Mouse (Mus musculus) liver, embryonic 12.5 days (tissue): ENCODE data around the gene Rps18. TPM values are rescaled to one million over a fixed set of nuclear protein-coding genes. Genes with fewer than 3 reads are reported as not detected.
"Not testable (repeated sequence)": the region's sequence is repeated elsewhere in the genome, so short reads cannot be mapped to it uniquely, and the experiment has no call there.

Source experiments
- ATAC-seq: fragments of 200-750 bp; cut with Nextera tagmentation; 2 replicates; pipeline ENCODE4 v1.8.0; 2017; ENCODE audit warnings: moderate number of reproducible peaks, mild to moderate bottlenecking, moderate library complexity
- H3K27ac ChIP-seq: fragments of 300-500 bp; sonication (generic); 2 replicates; pipeline ENCODE4 v1.5.1; 2016; ENCODE audit warnings: mild to moderate bottlenecking
- H3K27me3 ChIP-seq: fragments of 300-500 bp; sonication (generic); replicated peaks from 2 replicates; pipeline ENCODE4 v1.6.1; 2016; ENCODE audit warnings: mild to moderate bottlenecking, moderate library complexity
- H3K36me3 ChIP-seq: fragments of 300-500 bp; sonication (generic); 2 replicates; pipeline ENCODE4 v1.6.1; 2016; ENCODE audit warnings: mild to moderate bottlenecking, moderate library complexity
- H3K4me1 ChIP-seq: fragments of 300-500 bp; sonication (generic); 2 replicates; pipeline ENCODE4 v1.6.1; 2016
- H3K4me2 ChIP-seq: fragments of 300-500 bp; sonication (generic); 2 replicates; pipeline ENCODE4 v1.6.1; 2016; ENCODE audit warnings: mild to moderate bottlenecking, moderate library complexity
- H3K4me3 ChIP-seq: fragments of 300-500 bp; sonication (generic); 2 replicates; pipeline ENCODE4 v1.5.1; 2016; ENCODE audit warnings: mild to moderate bottlenecking, moderate library complexity
- H3K9ac ChIP-seq: fragments of 300-500 bp; sonication (generic); 2 replicates; pipeline ENCODE4 v1.6.1; 2016; ENCODE audit warnings: mild to moderate bottlenecking, moderate library complexity
- H3K9me3 ChIP-seq: fragments of 300-500 bp; sonication (generic); replicated peaks from 2 replicates; pipeline ENCODE4 v1.6.1; 2016; ENCODE audit warnings: mild to moderate bottlenecking, moderate library complexity
- WGBS: fragments of 180-500 bp; shearing (Covaris S2); methylation state at CpG from one replicate; pipeline ENCODE4 v1.1.7; 2016; ENCODE audit not compliant: insufficient replicate concordance; 5-methylcytosine and 5-hydroxymethylcytosine counted together
- polyA plus RNA-seq: library from polyadenylated mRNA; unstranded; fragments of >200 nt; fragmentation: Nextera tagmentation; extraction: Ambion mirVana; gene quantifications from 2 replicates; pipeline ENCODE4 v1.2.1, GENCODE M21; 2016

Rps18 gene
- polyA plus RNA-seq, 1 experiment from 2014 or later = 1,396 TPM

DNA sequence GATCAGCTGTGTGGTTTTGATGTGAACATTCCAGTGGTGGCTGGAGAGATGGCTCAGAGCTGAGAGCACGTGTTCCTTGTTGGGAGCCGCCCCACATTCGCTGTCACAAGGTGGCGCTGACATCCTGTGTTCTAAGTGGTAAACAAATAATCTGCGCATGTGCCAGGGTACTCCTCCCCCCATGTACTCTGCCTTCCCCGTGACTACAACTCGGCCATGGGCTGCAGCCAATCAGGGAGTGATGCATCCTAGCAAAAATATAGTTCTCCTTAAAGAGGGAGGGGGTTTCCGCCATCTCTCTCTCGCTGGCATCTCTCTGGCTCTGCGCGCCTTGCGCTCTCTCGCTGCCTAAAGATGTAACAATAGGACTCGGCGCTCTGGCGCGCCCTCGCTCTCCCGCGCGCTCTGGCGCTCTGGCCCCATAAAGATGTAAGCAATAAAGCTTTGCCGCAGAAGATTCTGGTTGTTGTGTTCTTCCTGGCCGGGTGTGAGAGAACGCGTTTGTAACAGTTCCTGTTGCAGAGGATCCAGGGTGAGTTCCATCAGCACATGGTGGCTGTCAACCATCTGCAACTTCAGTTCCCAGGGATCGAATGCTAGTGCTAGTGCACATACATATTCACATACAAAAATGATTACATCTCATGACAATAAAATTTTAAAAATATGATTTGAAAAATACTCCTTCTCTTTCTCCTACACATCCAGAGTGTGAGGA, 25.6 kb upstream of the Rps18 start:
- ATAC-seq = peak; percentile 82
- peak overlapping the region; percentile 64 for H3K9ac ChIP-seq
- 1% methylated on average over 27 of the region's 27 CpGs for WGBS
- not testable (repeated sequence) for H3K36me3 ChIP-seq, H3K9me3 ChIP-seq
- peak overlapping the region; percentile 63 for H3K4me3 ChIP-seq
- H3K27me3 ChIP-seq = peaks cover 42% of the 10 kb centered on the region
- peaks cover 42% of the 10 kb centered on the region for H3K4me1 ChIP-seq
- H3K4me2 ChIP-seq = peak overlapping the region; percentile 78
- peak overlapping the region; percentile 79 for H3K27ac ChIP-seq

DNA sequence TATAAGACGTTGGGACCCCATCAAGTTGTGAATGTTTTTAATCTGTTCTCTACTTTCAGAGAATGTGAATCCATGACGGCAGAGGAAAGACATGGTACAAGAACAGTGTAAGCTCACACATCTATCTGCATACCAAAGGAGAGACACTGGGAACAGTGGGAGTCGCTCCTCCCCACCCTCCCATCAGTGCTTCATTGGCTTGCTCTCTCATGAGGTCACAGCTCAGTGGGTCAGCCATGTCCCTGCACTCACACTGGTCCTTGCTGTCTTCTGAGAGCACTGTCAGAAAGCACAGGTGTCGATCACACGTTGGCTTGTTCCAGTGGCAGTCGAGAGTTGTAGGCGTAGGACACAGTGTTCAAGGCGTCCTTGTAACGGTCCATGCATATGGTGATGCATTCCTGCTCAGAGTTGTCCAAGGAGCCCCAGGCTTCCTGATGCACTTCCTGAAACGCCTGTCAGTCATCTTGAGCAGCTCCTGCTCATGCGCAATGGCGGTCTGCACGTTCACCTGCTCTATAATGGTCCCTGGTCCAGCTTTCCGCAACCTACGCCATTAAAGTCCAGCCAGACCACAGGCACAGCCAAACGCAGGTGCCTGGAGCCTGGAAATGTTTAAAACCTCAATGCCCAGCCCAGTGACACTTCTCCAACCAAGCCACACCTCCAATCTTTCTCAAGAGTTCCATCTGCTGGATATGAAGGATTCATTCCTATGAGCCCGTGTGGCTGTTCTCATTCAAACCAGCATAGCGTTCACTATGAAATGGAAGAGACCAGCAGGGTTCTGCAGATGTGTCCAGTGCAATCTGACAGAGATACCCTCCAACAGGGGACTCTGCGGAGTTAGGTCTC, 24.6 kb upstream of the Rps18 start:
- H3K4me1 ChIP-seq = peaks cover 42% of the 10 kb centered on the region
- 69% methylated on average over 19 of the region's 19 CpGs for WGBS
- H3K4me3 ChIP-seq = no peak overlapping the region
- H3K27ac ChIP-seq = 0 out of 2 replicates have a peak overlapping the region, but pooled peaks have one; percentile 48
- no peaks in the 10 kb centered on the region for H3K9me3 ChIP-seq
- H3K9ac ChIP-seq = 0 out of 2 replicates have a peak overlapping the region, but pooled peaks have one; percentile 30
- no peak for ATAC-seq
- peaks cover 44% of the 10 kb centered on the region for H3K27me3 ChIP-seq
- peak overlapping the region; percentile 78 for H3K4me2 ChIP-seq
- no peaks in the 10 kb centered on the region for H3K36me3 ChIP-seq

DNA sequence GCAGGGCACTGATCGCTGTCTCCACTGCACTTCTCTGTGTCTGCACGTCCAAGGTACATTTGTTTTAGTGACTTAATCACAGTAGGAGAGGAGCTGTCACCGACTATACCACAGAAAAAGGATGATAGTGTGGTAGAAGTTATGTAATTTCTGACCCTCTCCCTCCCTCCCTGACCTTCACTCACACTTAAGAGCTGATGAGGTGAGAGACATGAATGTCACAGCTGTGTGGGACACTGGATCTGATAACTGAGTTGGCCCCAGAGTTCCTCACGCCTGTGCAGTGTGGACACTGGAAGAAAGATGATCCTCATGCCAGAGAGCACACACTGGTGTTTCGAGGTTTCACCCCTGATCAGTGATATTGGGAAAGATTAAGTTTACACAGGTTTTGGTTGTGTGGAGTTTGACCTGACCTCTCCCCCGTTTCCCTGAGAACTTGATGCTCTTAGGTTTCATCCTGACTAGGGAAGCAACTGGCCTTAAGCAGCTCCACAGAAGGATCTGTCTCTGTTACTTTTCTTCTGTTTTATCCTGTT, 23.8 kb upstream of the Rps18 start:
- ATAC-seq = no peak
- Histone ChIP-seq H3K27me3 (peaks cover 44% of the 10 kb centered on the region), H3K9ac (no peak overlapping the region), H3K4me1 (peaks cover 42% of the 10 kb centered on the region), H3K9me3 (no peaks in the 10 kb centered on the region), H3K27ac (peak overlapping the region; percentile 67; the same call in 1 of the 2 replicates), H3K4me2 (0 out of 2 replicates have a peak overlapping the region, but pooled peaks have one; percentile 89), H3K4me3 (no peak overlapping the region), H3K36me3 (no peaks in the 10 kb centered on the region)
- 53% methylated on average over 6 of the region's 6 CpGs for WGBS

DNA sequence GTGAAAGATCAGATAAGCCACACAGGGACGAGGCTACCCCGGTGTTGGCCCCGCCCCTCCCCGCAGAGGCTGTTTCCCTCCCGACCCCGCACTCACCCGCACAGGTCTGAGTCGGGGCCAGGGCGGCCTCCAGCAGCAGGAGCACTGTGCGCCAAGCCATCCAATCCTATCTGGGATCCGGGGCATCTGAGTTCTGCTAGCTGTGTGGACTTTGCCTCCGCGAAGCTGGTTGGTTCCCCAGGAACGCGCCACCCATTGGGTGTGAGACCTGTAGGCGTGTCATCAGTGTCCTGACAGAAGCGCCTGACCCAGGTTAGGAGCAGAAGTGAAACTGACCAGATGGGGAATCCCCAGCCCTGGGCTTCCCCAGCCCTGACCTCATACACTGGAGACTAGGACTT, 22.8 kb upstream of the Rps18 start:
- Histone ChIP-seq H3K36me3 (no peaks in the 10 kb centered on the region), H3K27ac (peak overlapping the region; percentile 67), H3K9ac (peak overlapping the region; percentile 62), H3K4me1 (peaks cover 45% of the 10 kb centered on the region), H3K9me3 (no peaks in the 10 kb centered on the region), H3K4me3 (peak overlapping the region; percentile 59), H3K4me2 (peak overlapping the region; percentile 89), H3K27me3 (peaks cover 47% of the 10 kb centered on the region)
- WGBS = under 1% methylated on average over 17 of the region's 17 CpGs
- peak; percentile 79 for ATAC-seq

DNA sequence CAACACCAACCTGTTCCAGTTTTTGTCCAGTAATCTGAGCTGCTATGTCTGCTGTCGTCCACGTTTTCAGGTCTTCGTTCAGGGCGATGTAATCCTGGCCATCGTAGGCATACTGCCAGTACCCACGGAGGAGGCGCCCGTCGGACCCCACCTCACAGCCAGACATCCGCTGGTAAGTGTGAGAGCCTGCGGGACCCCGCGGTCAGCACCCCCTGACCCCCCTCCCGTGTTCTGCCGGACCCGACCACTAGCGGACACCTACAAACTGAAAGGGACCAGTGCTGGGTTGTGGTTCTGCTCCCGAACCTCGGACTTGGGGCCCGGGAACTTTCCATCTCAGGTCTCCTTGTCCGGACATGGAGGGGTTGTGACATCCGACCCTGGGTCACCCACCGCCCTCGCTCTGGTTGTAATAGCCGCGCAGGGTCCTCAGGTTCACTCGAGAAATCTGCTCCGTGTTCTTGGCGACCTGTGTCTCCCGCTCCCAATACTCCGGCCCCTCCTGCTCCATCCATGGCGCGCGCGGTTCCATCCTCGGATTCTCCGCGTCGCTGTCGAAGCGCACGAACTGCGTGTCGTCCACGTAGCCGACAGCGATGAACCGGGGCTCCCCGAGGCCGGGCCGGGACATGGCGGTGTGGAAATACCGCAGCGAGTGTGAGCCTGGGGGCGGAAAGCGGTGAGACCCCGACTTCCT, 22.2 kb upstream of the Rps18 start:
- WGBS = 2% methylated on average over 57 of the region's 57 CpGs
- Histone ChIP-seq H3K9ac (peak overlapping the region; percentile 62), H3K27me3 (peaks cover 47% of the 10 kb centered on the region), H3K9me3 (no peaks in the 10 kb centered on the region), H3K27ac (peak overlapping the region; percentile 67), H3K4me2 (peak overlapping the region; percentile 89), H3K4me3 (peak overlapping the region; percentile 59), H3K36me3 (no peaks in the 10 kb centered on the region), H3K4me1 (peaks cover 47% of the 10 kb centered on the region)
- no peak; the same call in 1 of the 2 replicates for ATAC-seq

DNA sequence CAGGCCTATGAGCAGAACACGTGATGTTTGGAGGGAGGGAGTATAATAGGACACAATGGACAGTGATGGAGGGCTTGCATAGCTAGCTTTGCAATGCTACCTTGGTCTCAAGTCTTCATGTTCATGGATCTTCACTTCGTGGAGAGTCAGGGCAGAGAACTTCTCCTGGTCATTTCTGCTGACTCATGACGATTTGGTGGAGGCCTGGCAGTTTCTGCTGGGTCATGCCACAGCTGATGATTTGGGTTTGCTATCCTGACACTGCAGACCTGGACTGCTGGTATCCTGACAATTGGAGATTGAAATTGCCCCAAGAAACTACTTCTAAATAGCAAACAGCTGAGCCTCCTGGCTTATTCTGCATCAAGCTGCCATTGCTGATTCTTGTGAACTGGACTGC, 17.8 kb upstream of the Rps18 start:
- Histone ChIP-seq H3K4me3 (no peak overlapping the region), H3K4me1 (peaks cover 19% of the 10 kb centered on the region), H3K36me3 (no peaks in the 10 kb centered on the region), H3K9me3 (peaks cover 11% of the 10 kb centered on the region; the same call in 1 of the 2 replicates), H3K4me2 (no peak overlapping the region), H3K27me3 (peaks cover 30% of the 10 kb centered on the region), H3K9ac (no peak overlapping the region), H3K27ac (no peak overlapping the region)
- peak; percentile 36; the same call in 1 of the 2 replicates for ATAC-seq
- WGBS = 42% methylated on average over 3 of the region's 3 CpGs

DNA sequence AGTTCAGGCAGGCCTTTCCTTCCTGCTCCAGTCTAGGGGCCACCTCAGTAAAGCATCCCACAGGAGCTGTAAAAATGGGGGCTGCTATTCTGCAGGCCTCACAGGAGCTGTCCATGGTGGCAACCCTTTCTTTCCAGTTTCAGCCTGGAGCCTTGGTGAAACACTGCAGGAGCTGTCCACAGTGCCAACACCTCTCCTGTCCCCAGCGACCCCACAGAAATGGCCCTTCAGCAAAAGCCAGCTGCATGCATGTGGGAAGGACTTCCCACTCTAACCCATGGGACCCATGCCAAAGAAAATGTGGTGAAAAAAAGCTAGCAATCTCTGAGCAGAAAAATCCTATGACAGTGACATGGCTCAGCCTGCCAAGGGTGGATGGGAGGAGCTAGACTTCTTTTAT, 16.9 kb upstream of the Rps18 start:
- Histone ChIP-seq H3K27ac (no peak overlapping the region), H3K27me3 (peaks cover 21% of the 10 kb centered on the region), H3K36me3 (no peaks in the 10 kb centered on the region), H3K4me3 (no peak overlapping the region), H3K9ac (no peak overlapping the region), H3K9me3 (peaks cover 11% of the 10 kb centered on the region; the same call in 1 of the 2 replicates), H3K4me1 (peaks cover 11% of the 10 kb centered on the region), H3K4me2 (no peak overlapping the region)
- 4% methylated on average over 1 of the region's 1 CpGs for WGBS
- ATAC-seq = no peak

DNA sequence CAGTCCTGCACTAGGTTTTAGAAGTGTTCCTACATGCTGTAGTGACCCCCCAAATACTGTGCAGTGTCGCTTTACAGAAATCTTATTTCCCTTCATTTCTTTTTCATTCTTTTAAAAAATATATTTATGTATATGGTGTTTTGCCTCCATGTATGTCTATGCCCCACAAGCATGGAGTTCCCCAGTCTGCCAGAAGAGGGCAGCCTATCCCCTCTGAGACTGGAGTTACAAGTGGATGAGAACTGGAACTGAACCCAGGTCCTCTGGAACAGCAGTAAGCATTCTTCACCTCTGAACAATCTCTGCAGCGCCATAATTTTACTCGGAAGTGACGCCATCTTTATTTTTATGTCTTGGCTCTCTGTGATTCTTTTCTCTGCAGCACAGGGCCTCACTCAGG, 13.6 kb upstream of the Rps18 start:
- 64% methylated on average over 4 of the region's 4 CpGs for WGBS
- H3K9ac ChIP-seq = no peak overlapping the region
- no peak overlapping the region for H3K4me3 ChIP-seq

DNA sequence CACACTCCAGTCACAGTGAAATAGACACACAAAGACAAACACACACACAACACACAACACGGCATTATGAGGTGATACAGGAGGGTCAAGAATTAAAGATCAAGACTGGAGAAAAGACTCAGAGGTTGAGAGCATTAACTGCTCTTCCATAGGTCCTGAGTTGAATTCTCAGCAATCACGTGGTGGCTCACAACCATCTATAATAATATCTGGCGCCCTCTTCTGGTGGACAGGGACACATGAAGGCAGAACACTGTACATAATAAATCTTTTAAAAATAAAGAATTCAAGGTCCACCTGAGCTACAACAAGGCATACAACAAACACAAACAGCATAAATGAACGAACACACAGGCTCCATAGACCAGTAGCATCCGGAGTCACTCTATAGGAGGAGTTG, 13.1 kb upstream of the Rps18 start:
- no peak overlapping the region for H3K9ac ChIP-seq
- no peak overlapping the region for H3K4me3 ChIP-seq
- no peaks in the 10 kb centered on the region; the same call in 1 of the 2 replicates for H3K27me3 ChIP-seq
- peaks cover 26% of the 10 kb centered on the region for H3K36me3 ChIP-seq
- H3K4me2 ChIP-seq = no peak overlapping the region
- H3K27ac ChIP-seq = no peak overlapping the region
- peaks cover 9% of the 10 kb centered on the region; the same call in 1 of the 2 replicates for H3K4me1 ChIP-seq
- 21% methylated on average over 5 of the region's 5 CpGs for WGBS
- H3K9me3 ChIP-seq = peaks cover 11% of the 10 kb centered on the region; the same call in 1 of the 2 replicates
- ATAC-seq = peak; percentile 62

More for the DNA sequence above, 13.6 kb upstream of the Rps18 start:
- Histone ChIP-seq H3K4me1 (peaks cover 9% of the 10 kb centered on the region; the same call in 1 of the 2 replicates), H3K27ac (no peak overlapping the region), H3K27me3 (peaks cover 3% of the 10 kb centered on the region; the same call in 1 of the 2 replicates), H3K9me3 (peaks cover 11% of the 10 kb centered on the region; the same call in 1 of the 2 replicates), H3K36me3 (peaks cover 22% of the 10 kb centered on the region), H3K4me2 (no peak overlapping the region)
- no peak for ATAC-seq

DNA sequence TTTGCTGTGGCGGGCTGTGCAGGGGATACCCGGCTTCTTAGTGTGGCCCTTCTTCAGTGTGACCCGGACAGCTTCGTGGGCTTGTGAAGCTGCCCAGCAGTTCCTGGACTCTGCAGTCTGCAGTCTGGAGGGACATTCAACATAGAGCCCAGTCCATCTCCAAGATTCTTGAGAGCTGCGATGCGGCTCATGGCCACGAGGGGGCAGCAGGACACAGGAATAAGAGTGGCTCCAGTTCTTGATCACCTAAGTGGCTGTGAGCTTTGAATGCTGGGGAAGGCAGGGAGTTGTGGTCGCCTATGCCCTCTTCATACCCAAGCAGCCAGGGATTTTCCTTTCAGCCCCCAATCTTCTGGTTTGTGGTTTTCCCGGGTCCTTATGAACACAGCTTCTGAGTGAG, 12.7 kb upstream of the Rps18 start:
- Histone ChIP-seq H3K9ac (no peak overlapping the region), H3K4me1 (peaks cover 5% of the 10 kb centered on the region; the same call in 1 of the 2 replicates), H3K9me3 (peaks cover 11% of the 10 kb centered on the region; the same call in 1 of the 2 replicates), H3K27me3 (no peaks in the 10 kb centered on the region; the same call in 1 of the 2 replicates), H3K27ac (no peak overlapping the region), H3K36me3 (peaks cover 30% of the 10 kb centered on the region), H3K4me2 (no peak overlapping the region), H3K4me3 (no peak overlapping the region)
- peak; percentile 65 for ATAC-seq
- WGBS = under 1% methylated on average over 9 of the region's 9 CpGs

DNA sequence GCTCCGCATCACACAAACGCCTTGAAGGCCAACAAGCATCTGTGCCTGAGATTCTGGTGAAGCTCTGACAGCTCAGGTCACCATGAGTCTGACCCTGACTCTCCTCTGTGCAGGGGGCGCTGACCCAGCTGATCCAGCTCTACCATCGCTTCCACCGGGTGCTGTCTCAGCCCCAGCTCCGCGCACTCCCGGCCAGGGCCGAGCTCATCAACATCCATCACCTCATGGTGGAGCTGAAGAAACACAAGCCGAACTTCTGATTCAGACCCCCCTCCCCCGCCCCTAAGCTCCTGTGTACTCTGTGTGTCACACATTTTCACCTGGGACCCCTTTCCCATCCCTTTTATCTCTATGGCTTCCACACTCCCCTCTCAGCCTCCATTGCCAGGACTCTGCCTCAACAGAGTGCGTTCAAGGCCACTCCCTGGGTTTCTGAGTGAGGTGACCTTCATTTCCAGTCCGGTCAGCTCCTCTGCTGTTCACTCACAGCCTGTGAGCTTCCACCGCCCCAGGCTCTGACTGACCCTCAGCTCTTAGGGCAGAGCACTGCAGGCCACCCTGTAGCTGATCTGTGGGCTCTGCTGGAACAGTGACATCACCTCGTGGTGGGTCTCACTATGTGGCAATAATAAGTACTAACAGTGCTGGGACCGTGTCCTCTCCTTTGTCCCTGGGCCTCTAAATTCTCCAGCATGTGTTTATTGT, 10.2 kb upstream of the Rps18 start:
- peaks cover 55% of the 10 kb centered on the region for H3K36me3 ChIP-seq
- no peak for ATAC-seq

More for the DNA sequence above, 10.2 kb upstream of the Rps18 start:
- H3K4me2 ChIP-seq = no peak overlapping the region
- peaks cover 11% of the 10 kb centered on the region; the same call in 1 of the 2 replicates for H3K9me3 ChIP-seq
- no peak overlapping the region for H3K9ac ChIP-seq
- no peak overlapping the region for H3K4me3 ChIP-seq
- 81% methylated on average over 16 of the region's 16 CpGs for WGBS
- peaks cover 4% of the 10 kb centered on the region; the same call in 1 of the 2 replicates for H3K4me1 ChIP-seq
- no peak overlapping the region for H3K27ac ChIP-seq
- no peaks in the 10 kb centered on the region for H3K27me3 ChIP-seq
